ENCODE assay signal across 16 mouse cellular contexts in the genomic region with DNA sequence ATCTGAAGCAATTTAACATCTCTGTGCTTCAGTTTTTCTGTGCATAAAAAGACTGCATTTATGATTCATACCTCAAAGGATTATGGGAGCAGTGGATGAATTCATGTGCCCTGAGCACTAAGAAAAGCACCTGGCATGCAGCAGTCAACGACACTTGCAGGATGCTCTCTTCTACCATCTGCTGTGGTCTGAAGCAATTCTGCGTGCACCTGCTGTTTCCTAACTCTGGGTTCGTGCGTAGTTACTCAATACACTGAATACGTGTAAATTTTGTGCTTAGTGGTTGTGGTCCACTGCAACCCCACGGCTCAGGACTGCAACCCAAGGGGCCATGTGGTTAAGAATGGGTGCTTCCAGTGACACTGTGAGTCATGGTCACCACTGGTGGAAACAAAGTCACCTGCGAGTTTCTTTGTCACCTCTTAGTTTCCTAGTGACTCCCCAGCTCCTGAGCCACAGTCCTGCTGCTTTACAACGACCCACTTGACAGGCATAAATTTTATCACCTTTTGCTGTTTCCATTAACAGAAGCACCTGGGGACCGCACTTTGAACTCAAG.
"Had no signal": no experiment of that assay in that cellular context is flagged by ENCODE, and none has a peak within 500 bp of the region (broad histone marks: within the 10 kb centered on the region; RNA-seq: fewer than 3 reads in every experiment).

No protein-coding gene starts in this region.

- H3K27ac ChIP-seq: kidney, embryonic 15.5 days; limb, embryonic 12.5 days; liver, embryonic 13.5 days; lung, embryonic 15.5 days; macrophage; midbrain, embryonic 13.5 days; stomach, embryonic 15.5 days had no signal

- H3K4me3 ChIP-seq: kidney, embryonic 15.5 days; limb, embryonic 12.5 days; liver, embryonic 13.5 days; lung, embryonic 15.5 days; midbrain, embryonic 13.5 days; myocyte; stomach, embryonic 15.5 days had no signal

- H3K27me3 ChIP-seq: kidney, embryonic 15.5 days; limb, embryonic 12.5 days; liver, embryonic 13.5 days; lung, embryonic 15.5 days; midbrain, embryonic 13.5 days; stomach, embryonic 15.5 days had no signal

- H3K9ac ChIP-seq: kidney, embryonic 15.5 days; limb, embryonic 12.5 days; liver, embryonic 13.5 days; liver, postnatal 0 days; lung, embryonic 15.5 days; midbrain, embryonic 13.5 days; stomach, embryonic 15.5 days had no signal

- H3K9me3 ChIP-seq: kidney, embryonic 15.5 days; limb, embryonic 12.5 days; liver, embryonic 13.5 days; lung, embryonic 15.5 days; midbrain, embryonic 13.5 days; stomach, embryonic 15.5 days had no signal

- H3K4me1 ChIP-seq: kidney, embryonic 15.5 days; limb, embryonic 12.5 days; liver, embryonic 13.5 days; lung, embryonic 15.5 days; midbrain, embryonic 13.5 days; stomach, embryonic 15.5 days had no signal

- ATAC-seq: liver, postnatal 0 days; midbrain, embryonic 13.5 days had no signal

- H3K36me3 ChIP-seq: kidney, embryonic 15.5 days; limb, embryonic 12.5 days; liver, embryonic 13.5 days; lung, embryonic 15.5 days; midbrain, embryonic 13.5 days; stomach, embryonic 15.5 days had no signal

- H3K4me2 ChIP-seq: kidney, embryonic 15.5 days; limb, embryonic 12.5 days; liver, embryonic 13.5 days; lung, embryonic 15.5 days; midbrain, embryonic 13.5 days; stomach, embryonic 15.5 days had no signal

- DNase-seq: kidney, adult 2 months; kidney, postnatal 14 days; layer of hippocampus, postnatal 36 days; liver; liver, embryonic 13.5 days; liver, postnatal 0 days; lung, postnatal 14 days; thymus, adult 2 months; thymus, postnatal 4 days had no signal
